Mouse (Mus musculus) MEL (cell line): Measurements from ENCODE around the gene Prdx6b. TPM values are rescaled to one million over a fixed set of nuclear protein-coding genes. Genes with fewer than 3 reads are reported as not detected.

ENCODE experiments used
- DNase-seq: peaks from one replicate; pipeline ENCODE4 v3.0.0; 2011; ENCODE audit warnings: low read depth, low spot score
- H3K27ac ChIP-seq: 2 replicates; pipeline ENCODE4 v1.5.1; 2012; ENCODE audit warnings: low read depth, mild to moderate bottlenecking, control low read depth, low read length, moderate library complexity; ENCODE audit not compliant: control insufficient read depth
- H3K27me3 ChIP-seq, 2 experiments: fragments of 150-350 bp in 1 of 2; sonication (generic) in 1 of 2; 2 replicates each; pipeline ENCODE4 v1.6.1; 2012; ENCODE audit warnings: low read length in 2 of 2, mild to moderate bottlenecking in 2 of 2, improper control_type of control experiment in 1 of 2, moderate library complexity in 1 of 2; ENCODE audit not compliant: insufficient read depth in 2 of 2, control insufficient read depth in 1 of 2
- H3K36me3 ChIP-seq, 2 experiments: 2 replicates each; pipeline ENCODE4 v1.6.1; 2012 to 2014; ENCODE audit warnings: low read length in 2 of 2, improper control_type of control experiment in 1 of 2, inconsistent platforms in 1 of 2, mild to moderate bottlenecking in 1 of 2; ENCODE audit not compliant: insufficient read depth in 2 of 2, control insufficient read depth in 1 of 2
- H3K4me1 ChIP-seq, 2 experiments: fragments of 150-350 bp in 1 of 2; sonication (generic) in 1 of 2; 2 replicates each; pipeline ENCODE4 v1.6.1; 2012; ENCODE audit warnings: low read length in 2 of 2, improper control_type of control experiment in 1 of 2, mild to moderate bottlenecking in 1 of 2; ENCODE audit not compliant: insufficient read depth in 2 of 2, control insufficient read depth in 1 of 2
- H3K4me3 ChIP-seq, 2 experiments: fragments of 150-350 bp in 1 of 2; sonication (generic) in 1 of 2; 2 replicates each; pipeline ENCODE4 v1.5.1; 2012; ENCODE audit warnings: low read depth in 2 of 2, low read length in 2 of 2, mild to moderate bottlenecking in 2 of 2, moderate library complexity in 2 of 2, control low read depth in 1 of 2, improper control_type of control experiment in 1 of 2; ENCODE audit not compliant: control insufficient read depth in 1 of 2, insufficient read depth in 1 of 2
- H3K79me2 ChIP-seq: 2 replicates; pipeline ENCODE4 v1.6.1; 2012; ENCODE audit warnings: mild to moderate bottlenecking, low read length, moderate library complexity; ENCODE audit not compliant: control insufficient read depth, poor library complexity, insufficient read depth
- H3K9ac ChIP-seq: 2 replicates; pipeline ENCODE4 v1.6.1; 2012; ENCODE audit warnings: low read depth, mild to moderate bottlenecking, control low read depth, low read length, moderate library complexity; ENCODE audit not compliant: control insufficient read depth, poor library complexity, severe bottlenecking
- H3K9me3 ChIP-seq: fragments of 150-350 bp; sonication (generic); replicated peaks from 2 replicates; pipeline ENCODE4 v1.6.1; 2012; ENCODE audit warnings: mild to moderate bottlenecking, low read length, improper control_type of control experiment, moderate library complexity; ENCODE audit not compliant: insufficient read depth
- BHLHE40 ChIP-seq: IDR thresholded peaks from 2 replicates; pipeline ENCODE4 v1.6.1; 2012; ENCODE audit warnings: low read depth, mild to moderate bottlenecking, inconsistent platforms, low read length, improper control_type of control experiment, borderline replicate concordance
- CTCF ChIP-seq, 3 experiments: IDR thresholded peaks in 2 of 3; conservative IDR thresholded peaks in 1 of 3; 2 replicates each; pipeline ENCODE4 v1.5.1; 2011 to 2012; ENCODE audit warnings: low read length in 3 of 3, low read depth in 2 of 3, mild to moderate bottlenecking in 2 of 3, improper control_type of control experiment in 1 of 3, inconsistent platforms in 1 of 3, mixed read lengths in 1 of 3, moderate library complexity in 1 of 3; ENCODE audit not compliant: control insufficient read depth in 1 of 3, insufficient read depth in 1 of 3, poor library complexity in 1 of 3, severe bottlenecking in 1 of 3
- E2F4 ChIP-seq: IDR thresholded peaks from 2 replicates; pipeline ENCODE4 v1.6.1; 2011; ENCODE audit warnings: low read depth, low read length, improper control_type of control experiment, borderline replicate concordance
- ELF1 ChIP-seq: IDR thresholded peaks from 2 replicates; pipeline ENCODE4 v1.6.1; 2014; ENCODE audit warnings: low read depth, mild to moderate bottlenecking, inconsistent platforms, low read length, improper control_type of control experiment, moderate library complexity
- KAT2A ChIP-seq: conservative IDR thresholded peaks from 2 replicates; pipeline ENCODE4 v1.6.1; 2012; ENCODE audit warnings: low read depth, low read length, improper control_type of control experiment, inconsistent platforms
- MAX ChIP-seq: IDR thresholded peaks from 2 replicates; pipeline ENCODE4 v1.6.1; 2011; ENCODE audit warnings: low read length, improper control_type of control experiment
- MYB ChIP-seq: IDR thresholded peaks from 2 replicates; pipeline ENCODE4 v1.6.1; 2011; ENCODE audit warnings: mild to moderate bottlenecking, low read depth, low read length, improper control_type of control experiment
- MYC ChIP-seq: IDR thresholded peaks from 2 replicates; pipeline ENCODE4 v1.6.1; 2011; ENCODE audit warnings: low read depth, mild to moderate bottlenecking, low read length, improper control_type of control experiment, moderate library complexity
- POLR2A ChIP-seq, 2 experiments: IDR thresholded peaks; 2 replicates each; pipeline ENCODE4 v1.6.1; 2011 to 2012; ENCODE audit warnings: low read length in 2 of 2, mild to moderate bottlenecking in 2 of 2, control low read depth in 1 of 2, improper control_type of control experiment in 1 of 2, low read depth in 1 of 2, moderate library complexity in 1 of 2; ENCODE audit not compliant: control insufficient read depth in 1 of 2, insufficient read depth in 1 of 2, poor library complexity in 1 of 2
- POLR2AphosphoS2 ChIP-seq: IDR thresholded peaks from 2 replicates; pipeline ENCODE4 v1.6.1; 2011; ENCODE audit warnings: low read length, improper control_type of control experiment
- RCOR1 ChIP-seq: IDR thresholded peaks from 2 replicates; pipeline ENCODE4 v1.6.1; 2012; ENCODE audit warnings: low read depth, mild to moderate bottlenecking, inconsistent platforms, low read length, improper control_type of control experiment
- USF1 ChIP-seq: IDR thresholded peaks from 2 replicates; pipeline ENCODE4 v1.6.1; 2014; ENCODE audit warnings: low read depth, mild to moderate bottlenecking, inconsistent platforms, low read length, improper control_type of control experiment, moderate library complexity
- ZC3H11A ChIP-seq: IDR thresholded peaks from 2 replicates; pipeline ENCODE4 v1.6.1; 2012; ENCODE audit warnings: low read depth, mild to moderate bottlenecking, inconsistent platforms, low read length, improper control_type of control experiment
- ZKSCAN1 ChIP-seq: IDR thresholded peaks from 2 replicates; pipeline ENCODE4 v1.6.1; 2012; ENCODE audit warnings: low read depth, mild to moderate bottlenecking, inconsistent platforms, low read length, improper control_type of control experiment, moderate library complexity
- polyA plus RNA-seq, 2 experiments: library from polyadenylated mRNA; stranded (reverse) in 1 of 2; unstranded in 1 of 2; fragments of >175 nt in 1 of 2; fragments of >200 nt in 1 of 2; gene quantifications; 2 replicates each; pipeline versions ENCODE4 v1.2.1 to v1.2.4; 2012; ENCODE audit warnings: low replicate concordance in 2 of 2, low read depth in 1 of 2; ENCODE audit not compliant: insufficient read length in 2 of 2, insufficient read depth in 1 of 2, missing spikeins in 1 of 2
- total RNA-seq: library from RNA; depleted of rRNA; stranded (reverse); fragments of 300-350 nt; gene quantifications from 2 replicates; pipeline ENCODE4 v1.2.3, GENCODE M21; 2012; rRNA removed

Prdx6b gene
- total and polyA plus RNA-seq, 3 experiments = not detected

- no peak overlapping the region for H3K27ac ChIP-seq
- no peak overlapping the region for H3K9ac ChIP-seq
- H3K79me2 ChIP-seq = no peaks in the 10 kb centered on the region
- DNase-seq = no peak
- no peak overlapping the region for H3K4me3 ChIP-seq
- TF ChIP-seq MAX (no peak), MYC (no peak), ZC3H11A (no peak), POLR2AphosphoS2 (no peak), CTCF (IDR thresholded peaks at IDR 0.05 in 2 of 3, conservative IDR thresholded peaks at IDR 0.05 in 1 of 3; ENCODE audit: control insufficient read depth in 1 of 3, insufficient read depth in 1 of 3, low read depth in 2 of 3, low read length in 3 of 3, poor library complexity in 1 of 3, severe bottlenecking in 1 of 3) (no peak), USF1 (no peak), ELF1 (no peak), MYB (no peak), POLR2A (IDR thresholded peaks at IDR 0.05; ENCODE audit: control insufficient read depth in 1 of 2, insufficient read depth in 1 of 2, low read depth in 1 of 2, low read length in 2 of 2, poor library complexity in 1 of 2) (no peak), KAT2A (no peak), ZKSCAN1 (no peak), BHLHE40 (no peak), E2F4 (no peak), RCOR1 (no peak)
- H3K4me1 ChIP-seq = peaks cover 0 to 3% of the 10 kb centered on the region in 2 experiments; a peak in 1 of 4 replicates
- H3K9me3 ChIP-seq = no peaks in the 10 kb centered on the region
- no peaks in the 10 kb centered on the region for H3K27me3 ChIP-seq
- peaks cover 8 to 51% of the 10 kb centered on the region in 2 experiments for H3K36me3 ChIP-seq
Measured at GRCm38 (mm10) chr2:80340537-80340936, 48.3 kb downstream of the Prdx6b start.

Other genes with a start within 250 kb of the Prdx6b start
- gene Pde1a, start 163.0 kb upstream of the Prdx6b start, total RNA-seq = not detected in 2 replicates
- gene Pde1a, start 163.0 kb upstream of the Prdx6b start, polyA plus RNA-seq = not detected
- 53.9 and 65.4 TPM in 2 replicates for gene Dnajc10, start 23.0 kb downstream of the Prdx6b start, total RNA-seq
- 10 to 100 TPM; 35.9 to 51.8 TPM for gene Dnajc10, start 23.0 kb downstream of the Prdx6b start, polyA plus RNA-seq
- not detected in 2 replicates for gene Frzb, start 155.2 kb downstream of the Prdx6b start, total RNA-seq
- not detected for gene Frzb, start 155.2 kb downstream of the Prdx6b start, polyA plus RNA-seq